Mouse (Mus musculus): ENCODE measurements around the gene Ltf. TPM values are rescaled to one million over a fixed set of nuclear protein-coding genes. Genes with fewer than 3 reads are reported as not detected.
A peak's percentile ranks its signal among the peaks of the same experiment; 100 is the strongest.

Ltf gene
- polyA plus RNA-seq, 1 experiment from 2014 or later = 247 TPM

DNA sequence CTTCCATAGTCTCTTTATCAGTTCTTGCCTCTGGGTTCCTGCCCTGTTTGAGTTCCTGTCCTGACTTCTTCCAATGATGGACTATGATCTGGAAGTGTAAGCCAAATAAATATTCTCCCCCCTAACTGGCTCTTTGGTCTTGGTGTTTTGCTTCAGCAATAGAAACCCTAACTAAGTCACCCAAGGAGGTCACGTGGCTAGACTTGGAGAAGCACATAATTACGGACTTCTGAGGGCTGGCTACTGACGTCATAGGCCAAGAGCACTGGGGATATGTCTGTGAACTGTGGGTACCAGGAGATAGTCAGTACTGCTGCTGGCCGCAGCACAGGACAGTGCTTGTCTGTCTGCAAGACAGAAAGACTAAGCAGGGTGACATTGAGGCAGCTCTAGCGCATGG is 62.7 kb downstream of the Ltf start:
- Histone ChIP-seq H3K36me3 (replicated peaks; ENCODE audit: insufficient read depth, low read length) (no peaks in the 10 kb centered on the region), H3K27ac (ENCODE audit: low read depth) (no peak overlapping the region), H3K4me1 (ENCODE audit: insufficient read depth) (no peaks in the 10 kb centered on the region), H3K4me3 (ENCODE audit: low read depth, low read length) (no peak overlapping the region), H3K9ac (replicated peaks) (no peak overlapping the region), H3K9me3 (ENCODE audit: low read length) (no peaks in the 10 kb centered on the region), H3K27me3 (ENCODE audit: insufficient read depth, low read length) (no peaks in the 10 kb centered on the region), H3K4me2 (ENCODE audit: low read depth, low read length) (no peak overlapping the region)
- DNase-seq (no peak), ATAC-seq (no peak)
- TF ChIP-seq CTCF (IDR thresholded peaks at IDR 0.05; ENCODE audit: low read depth) (no peak), EP300 (IDR thresholded peaks at IDR 0.05; ENCODE audit: low read depth) (no peak)
- 76% methylated on average over 5 of the region's 5 CpGs for WGBS (ENCODE audit: insufficient replicate concordance)

DNA sequence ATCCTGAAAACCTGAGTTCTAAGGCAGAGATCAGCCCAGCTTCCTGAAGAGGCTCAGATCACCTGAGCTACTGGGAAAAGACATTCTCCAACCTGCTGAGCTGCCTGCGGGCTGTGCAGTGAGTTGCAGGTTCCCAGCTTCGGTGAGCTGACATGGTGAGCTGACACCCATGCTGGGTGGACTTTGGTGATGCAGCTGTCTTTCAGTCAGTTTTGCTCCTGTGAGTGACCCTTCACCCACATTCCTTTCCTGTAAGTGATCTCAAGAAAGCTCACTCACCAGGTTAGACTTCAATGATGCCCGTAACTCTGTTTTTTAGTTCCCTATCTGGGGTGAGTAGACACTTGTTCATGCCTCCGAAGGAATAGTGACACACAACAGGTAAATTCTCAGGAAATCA is 66.3 kb downstream of the Ltf start:
- H3K27ac ChIP-seq (ENCODE audit: low read depth) = no peak overlapping the region
- ATAC-seq (no peak), DNase-seq (no peak)
- H3K4me1 ChIP-seq (ENCODE audit: insufficient read depth) = no peaks in the 10 kb centered on the region
- H3K4me3 ChIP-seq (ENCODE audit: low read depth, low read length) = no peak overlapping the region
- H3K27me3 ChIP-seq (ENCODE audit: insufficient read depth, low read length) = no peaks in the 10 kb centered on the region
- WGBS (ENCODE audit: insufficient replicate concordance) = 44% methylated on average over 4 of the region's 4 CpGs
- no peaks in the 10 kb centered on the region for H3K9me3 ChIP-seq (ENCODE audit: low read length)
- no peak overlapping the region for H3K9ac ChIP-seq (replicated peaks)
- no peaks in the 10 kb centered on the region for H3K36me3 ChIP-seq (replicated peaks; ENCODE audit: insufficient read depth, low read length)
- no peak overlapping the region for H3K4me2 ChIP-seq (ENCODE audit: low read depth, low read length)
- no peak for TF ChIP-seq CTCF (IDR thresholded peaks at IDR 0.05; ENCODE audit: low read depth)
- TF ChIP-seq EP300 (IDR thresholded peaks at IDR 0.05; ENCODE audit: low read depth) = no peak

GRCm38 (mm10) chr9:111086137-111086536 is 67.1 kb downstream of the Ltf start:
- H3K9me3 ChIP-seq (ENCODE audit: low read length) = no peaks in the 10 kb centered on the region
- H3K4me3 ChIP-seq (ENCODE audit: low read depth, low read length) = no peak overlapping the region
- no peaks in the 10 kb centered on the region for H3K36me3 ChIP-seq (replicated peaks; ENCODE audit: insufficient read depth, low read length)
- no peaks in the 10 kb centered on the region for H3K27me3 ChIP-seq (ENCODE audit: insufficient read depth, low read length)
- H3K4me2 ChIP-seq (ENCODE audit: low read depth, low read length) = no peak overlapping the region
- ATAC-seq (no peak), DNase-seq (no peak)
- no peak for TF ChIP-seq CTCF (IDR thresholded peaks at IDR 0.05; ENCODE audit: low read depth)
- H3K27ac ChIP-seq (ENCODE audit: low read depth) = no peak overlapping the region
- no peaks in the 10 kb centered on the region for H3K4me1 ChIP-seq (ENCODE audit: insufficient read depth)
- no peak overlapping the region for H3K9ac ChIP-seq (replicated peaks)
- WGBS (ENCODE audit: insufficient replicate concordance) = 64% methylated on average over 6 of the region's 6 CpGs

GRCm38 (mm10) chr9:111086995-111087606 is 68.0 kb downstream of the Ltf start:
- TF ChIP-seq EP300 (IDR thresholded peaks at IDR 0.05; ENCODE audit: low read depth) (no peak), CTCF (IDR thresholded peaks at IDR 0.05; ENCODE audit: low read depth) (no peak)
- no peaks in the 10 kb centered on the region for H3K4me1 ChIP-seq (ENCODE audit: insufficient read depth)
- no peak overlapping the region for H3K27ac ChIP-seq (ENCODE audit: low read depth)
- no peaks in the 10 kb centered on the region for H3K9me3 ChIP-seq (ENCODE audit: low read length)
- WGBS (ENCODE audit: insufficient replicate concordance) = 51% methylated on average over 3 of the region's 3 CpGs
- DNase-seq (no peak), ATAC-seq (no peak)
- H3K36me3 ChIP-seq (replicated peaks; ENCODE audit: insufficient read depth, low read length) = no peaks in the 10 kb centered on the region
- H3K9ac ChIP-seq (replicated peaks) = no peak overlapping the region
- no peak overlapping the region for H3K4me3 ChIP-seq (ENCODE audit: low read depth, low read length)
- H3K27me3 ChIP-seq (ENCODE audit: insufficient read depth, low read length) = no peaks in the 10 kb centered on the region
- no peak overlapping the region for H3K4me2 ChIP-seq (ENCODE audit: low read depth, low read length)

GRCm38 (mm10) chr9:111087960-111088359 is 68.9 kb downstream of the Ltf start:
- no peak overlapping the region for H3K9ac ChIP-seq (replicated peaks)

GRCm38 (mm10) chr9:111088886-111089285 is 69.8 kb downstream of the Ltf start:
- Histone ChIP-seq H3K27ac (ENCODE audit: low read depth) (no peak overlapping the region), H3K9me3 (ENCODE audit: low read length) (no peaks in the 10 kb centered on the region), H3K27me3 (ENCODE audit: insufficient read depth, low read length) (no peaks in the 10 kb centered on the region), H3K9ac (replicated peaks) (no peak overlapping the region), H3K4me3 (ENCODE audit: low read depth, low read length) (no peak overlapping the region), H3K36me3 (replicated peaks; ENCODE audit: insufficient read depth, low read length) (no peaks in the 10 kb centered on the region), H3K4me1 (ENCODE audit: insufficient read depth) (no peaks in the 10 kb centered on the region), H3K4me2 (ENCODE audit: low read depth, low read length) (no peak overlapping the region)
- WGBS (ENCODE audit: insufficient replicate concordance) = 61% methylated on average over 7 of the region's 7 CpGs
- no peak for ATAC-seq
- TF ChIP-seq CTCF (IDR thresholded peaks at IDR 0.05; ENCODE audit: low read depth) = no peak
- TF ChIP-seq EP300 (IDR thresholded peaks at IDR 0.05; ENCODE audit: low read depth) = no peak
- DNase-seq = no peak

More at GRCm38 (mm10) chr9:111087960-111088359, 68.9 kb downstream of the Ltf start:
- Histone ChIP-seq H3K9me3 (ENCODE audit: low read length) (no peaks in the 10 kb centered on the region), H3K4me1 (ENCODE audit: insufficient read depth) (no peaks in the 10 kb centered on the region), H3K4me3 (ENCODE audit: low read depth, low read length) (no peak overlapping the region), H3K36me3 (replicated peaks; ENCODE audit: insufficient read depth, low read length) (no peaks in the 10 kb centered on the region), H3K27me3 (ENCODE audit: insufficient read depth, low read length) (no peaks in the 10 kb centered on the region), H3K27ac (ENCODE audit: low read depth) (no peak overlapping the region), H3K4me2 (ENCODE audit: low read depth, low read length) (peak overlapping the region; percentile 27; the same call in 1 of the 2 replicates)
- DNase-seq = no peak
- WGBS (ENCODE audit: insufficient replicate concordance) = 17% methylated on average over 5 of the region's 5 CpGs
- TF ChIP-seq EP300 (IDR thresholded peaks at IDR 0.05; ENCODE audit: low read depth) (no peak), CTCF (IDR thresholded peaks at IDR 0.05; ENCODE audit: low read depth) (no peak)
- no peak for ATAC-seq

Other genes with a start within 250 kb of the Ltf start
- gene Prss42, start 221.1 kb upstream of the Ltf start, polyA plus RNA-seq (2015; fragmentation: Nextera tagmentation; extraction: Ambion mirVana) = not detected in 2 replicates
- not detected in 2 replicates for gene Prss44, start 205.3 kb upstream of the Ltf start, polyA plus RNA-seq (2015; fragmentation: Nextera tagmentation; extraction: Ambion mirVana)
- gene Prss43, start 192.6 kb upstream of the Ltf start, polyA plus RNA-seq (2015; fragmentation: Nextera tagmentation; extraction: Ambion mirVana) = not detected in 2 replicates
- gene Prss45, start 184.7 kb upstream of the Ltf start, polyA plus RNA-seq (2015; fragmentation: Nextera tagmentation; extraction: Ambion mirVana) = not detected in 2 replicates
- gene Prss46, start 174.8 kb upstream of the Ltf start, polyA plus RNA-seq (2015; fragmentation: Nextera tagmentation; extraction: Ambion mirVana) = not detected in 2 replicates
- gene Prss50, start 161.3 kb upstream of the Ltf start, polyA plus RNA-seq (2015; fragmentation: Nextera tagmentation; extraction: Ambion mirVana) = 9.2 and 10.3 TPM in 2 replicates
- gene Als2cl, start 139.4 kb upstream of the Ltf start, polyA plus RNA-seq (2015; fragmentation: Nextera tagmentation; extraction: Ambion mirVana) = 2.2 TPM in 2 replicates
- gene Tmie, start 139.2 kb upstream of the Ltf start, polyA plus RNA-seq (2015; fragmentation: Nextera tagmentation; extraction: Ambion mirVana) = 5.4 and 6.0 TPM in 2 replicates
- not detected in 2 replicates for gene Fam240a, start 102.4 kb upstream of the Ltf start, polyA plus RNA-seq (2015; fragmentation: Nextera tagmentation; extraction: Ambion mirVana)
- not detected in 2 replicates for gene Tdgf1, start 73.1 kb upstream of the Ltf start, polyA plus RNA-seq (2015; fragmentation: Nextera tagmentation; extraction: Ambion mirVana)
- 0.13 and 0.38 TPM in 2 replicates for gene Lrrc2, start 67.7 kb upstream of the Ltf start, polyA plus RNA-seq (2015; fragmentation: Nextera tagmentation; extraction: Ambion mirVana)
- 11.6 and 14.6 TPM in 2 replicates for gene Rtp3, start 28.7 kb upstream of the Ltf start, polyA plus RNA-seq (2015; fragmentation: Nextera tagmentation; extraction: Ambion mirVana)
- 7.4 and 8.4 TPM in 2 replicates for gene Ccrl2, start 38.2 kb downstream of the Ltf start, polyA plus RNA-seq (2015; fragmentation: Nextera tagmentation; extraction: Ambion mirVana)
- 18.4 and 18.5 TPM in 2 replicates for gene Lrrfip2, start 98.3 kb downstream of the Ltf start, polyA plus RNA-seq (2015; fragmentation: Nextera tagmentation; extraction: Ambion mirVana)